Mouse (Mus musculus) erythroblast, embryonic 14.5 days (primary cell): ENCODE results near the gene Golt1b. TPM values are rescaled to one million over a fixed set of nuclear protein-coding genes. Genes with fewer than 3 reads are reported as not detected.

Source experiments
- H3K27me3 ChIP-seq: 2 replicates; pipeline ENCODE4 v1.6.1; 2012; ENCODE audit warnings: inconsistent platforms; ENCODE audit not compliant: control insufficient read depth
- H3K36me3 ChIP-seq: 2 replicates; pipeline ENCODE4 v1.6.1; 2012; ENCODE audit warnings: mild to moderate bottlenecking, inconsistent platforms; ENCODE audit not compliant: control insufficient read depth
- H3K4me1 ChIP-seq: 2 replicates; pipeline ENCODE4 v1.6.1; 2012; ENCODE audit warnings: inconsistent platforms; ENCODE audit not compliant: control insufficient read depth
- H3K4me3 ChIP-seq: replicated peaks from 2 replicates; pipeline ENCODE3; 2012; ENCODE audit warnings: moderate library complexity, mild to moderate bottlenecking, inconsistent platforms
- H3K9me3 ChIP-seq: 2 replicates; pipeline ENCODE4 v1.6.1; 2012; ENCODE audit warnings: low read length, inconsistent platforms, mixed read lengths; ENCODE audit not compliant: control insufficient read depth
- GATA1 ChIP-seq: IDR thresholded peaks from 2 replicates; pipeline ENCODE4 v1.6.1; 2012; ENCODE audit warnings: low read length, inconsistent platforms, mixed read lengths
- TAL1 ChIP-seq: IDR thresholded peaks from 3 replicates; pipeline ENCODE4 v1.6.1; 2012; ENCODE audit warnings: low read length, inconsistent platforms, mixed read lengths
- polyA plus RNA-seq: library from polyadenylated mRNA; stranded (reverse); fragments of >175 nt; gene quantifications from 2 replicates; pipeline ENCODE4 v1.2.3, GENCODE M21; 2012

The Golt1b gene
- polyA plus RNA-seq, 1 experiment, result 2.0 TPM

GRCm38 (mm10) chr6:142379961-142380360, 7.1 kb upstream of the Golt1b start:
- Histone ChIP-seq H3K36me3 (peaks cover 68% of the 10 kb centered on the region), H3K9me3 (0 out of 2 replicates have a peak, but pooled peaks cover 2% of the 10 kb centered on the region), H3K27me3 (no peaks in the 10 kb centered on the region), H3K4me1 (peaks cover 4% of the 10 kb centered on the region; the same call in 1 of the 2 replicates), H3K4me3 (no peak overlapping the region)
- no peak for TF ChIP-seq TAL1

GRCm38 (mm10) chr6:142381615-142382014, 5.4 kb upstream of the Golt1b start:
- TF ChIP-seq GATA1 (no peak), TAL1 (no peak)
- 0 out of 2 replicates have a peak, but pooled peaks cover 2% of the 10 kb centered on the region for H3K9me3 ChIP-seq
- peaks cover 52% of the 10 kb centered on the region for H3K36me3 ChIP-seq
- H3K27me3 ChIP-seq, result no peaks in the 10 kb centered on the region
- peaks cover 9% of the 10 kb centered on the region for H3K4me1 ChIP-seq
- H3K4me3 ChIP-seq, result no peak overlapping the region

GRCm38 (mm10) chr6:142384521-142384920, 2.5 kb upstream of the Golt1b start:
- no peak for TF ChIP-seq TAL1
- TF ChIP-seq GATA1, result no peak

GRCm38 (mm10) chr6:142386285-142387010, 573 bp upstream of the Golt1b start:
- Histone ChIP-seq H3K4me1 (peaks cover 32% of the 10 kb centered on the region), H3K4me3 (peak overlapping the region; percentile 95), H3K27me3 (no peaks in the 10 kb centered on the region), H3K36me3 (peaks cover 34% of the 10 kb centered on the region), H3K9me3 (no peaks in the 10 kb centered on the region)
- no peak for TF ChIP-seq TAL1
- TF ChIP-seq GATA1, result no peak

More at GRCm38 (mm10) chr6:142384521-142384920, 2.5 kb upstream of the Golt1b start:
- Histone ChIP-seq H3K9me3 (0 out of 2 replicates have a peak, but pooled peaks cover 2% of the 10 kb centered on the region), H3K4me1 (peaks cover 29% of the 10 kb centered on the region), H3K4me3 (no peak overlapping the region), H3K27me3 (no peaks in the 10 kb centered on the region), H3K36me3 (peaks cover 32% of the 10 kb centered on the region)

- TF ChIP-seq GATA1 (no peak), TAL1 (no peak)
- peaks cover 31% of the 10 kb centered on the region for H3K36me3 ChIP-seq
- no peaks in the 10 kb centered on the region for H3K27me3 ChIP-seq
- peak overlapping the region; percentile 95 for H3K4me3 ChIP-seq
- H3K9me3 ChIP-seq, result no peaks in the 10 kb centered on the region
- peaks cover 32% of the 10 kb centered on the region for H3K4me1 ChIP-seq
Observed at GRCm38 (mm10) chr6:142387755-142388271, 792 bp downstream of the Golt1b start.

- Histone ChIP-seq H3K36me3 (peaks cover 41% of the 10 kb centered on the region), H3K27me3 (no peaks in the 10 kb centered on the region), H3K4me1 (peaks cover 32% of the 10 kb centered on the region), H3K4me3 (no peak overlapping the region), H3K9me3 (no peaks in the 10 kb centered on the region)
- TF ChIP-seq GATA1, result no peak
Observed at GRCm38 (mm10) chr6:142389101-142389500, 2.1 kb downstream of the Golt1b start.

- TF ChIP-seq TAL1 (no peak), GATA1 (no peak)
- H3K36me3 ChIP-seq, result peaks cover 62% of the 10 kb centered on the region
- no peaks in the 10 kb centered on the region for H3K9me3 ChIP-seq
Observed at GRCm38 (mm10) chr6:142392312-142392711, 5.3 kb downstream of the Golt1b start.

GRCm38 (mm10) chr6:142394669-142395068, 7.6 kb downstream of the Golt1b start:
- Histone ChIP-seq H3K4me1 (peaks cover 4% of the 10 kb centered on the region), H3K9me3 (no peaks in the 10 kb centered on the region), H3K27me3 (no peaks in the 10 kb centered on the region), H3K4me3 (no peak overlapping the region), H3K36me3 (peaks cover 57% of the 10 kb centered on the region)
- TF ChIP-seq TAL1 (no peak), GATA1 (no peak)

More at GRCm38 (mm10) chr6:142392312-142392711, 5.3 kb downstream of the Golt1b start:
- no peak overlapping the region for H3K4me3 ChIP-seq
- H3K27me3 ChIP-seq, result no peaks in the 10 kb centered on the region
- H3K4me1 ChIP-seq, result peaks cover 25% of the 10 kb centered on the region

GRCm38 (mm10) chr6:142395756-142396155, 8.7 kb downstream of the Golt1b start:
- no peaks in the 10 kb centered on the region for H3K9me3 ChIP-seq
- H3K27me3 ChIP-seq, result no peaks in the 10 kb centered on the region
- peaks cover 57% of the 10 kb centered on the region for H3K36me3 ChIP-seq
- H3K4me3 ChIP-seq, result no peak overlapping the region
- no peak for TF ChIP-seq GATA1
- H3K4me1 ChIP-seq, result peaks cover 3% of the 10 kb centered on the region
